Mouse (Mus musculus) MEL (cell line): ENCODE results near the gene Il25.

ENCODE experiments used
- CTCF ChIP-seq, 3 experiments: IDR thresholded peaks in 2 of 3; conservative IDR thresholded peaks in 1 of 3; 2 replicates each; pipeline ENCODE4 v1.5.1; 2011 to 2012; ENCODE audit warnings: low read length in 3 of 3, low read depth in 2 of 3, mild to moderate bottlenecking in 2 of 3, improper control_type of control experiment in 1 of 3, inconsistent platforms in 1 of 3, mixed read lengths in 1 of 3, moderate library complexity in 1 of 3; ENCODE audit not compliant: control insufficient read depth in 1 of 3, insufficient read depth in 1 of 3, poor library complexity in 1 of 3, severe bottlenecking in 1 of 3
- ELF1 ChIP-seq: IDR thresholded peaks from 2 replicates; pipeline ENCODE4 v1.6.1; 2014; ENCODE audit warnings: low read depth, mild to moderate bottlenecking, inconsistent platforms, low read length, improper control_type of control experiment, moderate library complexity
- EP300 ChIP-seq, 2 experiments: IDR thresholded peaks; 2 replicates each; pipeline ENCODE4 v1.6.1; 2011; ENCODE audit warnings: improper control_type of control experiment in 2 of 2, low read length in 2 of 2, low read depth in 1 of 2, mild to moderate bottlenecking in 1 of 2
- GATA1 ChIP-seq: IDR thresholded peaks from 2 replicates; pipeline ENCODE4 v1.6.1; 2011; ENCODE audit warnings: low read depth, low read length, improper control_type of control experiment
- JUND ChIP-seq: IDR thresholded peaks from 2 replicates; pipeline ENCODE4 v1.6.1; 2011; ENCODE audit warnings: low read depth, mild to moderate bottlenecking, improper control_type of control experiment, low read length
- NELFE ChIP-seq: IDR thresholded peaks from 2 replicates; pipeline ENCODE4 v1.6.1; 2011; ENCODE audit warnings: low read depth, low read length, improper control_type of control experiment
- NRF1 ChIP-seq: IDR thresholded peaks from 2 replicates; pipeline ENCODE4 v1.6.1; 2014; ENCODE audit warnings: low read depth, mild to moderate bottlenecking, inconsistent platforms, low read length, improper control_type of control experiment, moderate library complexity; ENCODE audit not compliant: poor library complexity, insufficient read depth, severe bottlenecking
- POLR2A ChIP-seq, 2 experiments: IDR thresholded peaks; 2 replicates each; pipeline ENCODE4 v1.6.1; 2011 to 2012; ENCODE audit warnings: low read length in 2 of 2, mild to moderate bottlenecking in 2 of 2, control low read depth in 1 of 2, improper control_type of control experiment in 1 of 2, low read depth in 1 of 2, moderate library complexity in 1 of 2; ENCODE audit not compliant: control insufficient read depth in 1 of 2, insufficient read depth in 1 of 2, poor library complexity in 1 of 2
- RAD21 ChIP-seq: IDR thresholded peaks from 2 replicates; pipeline ENCODE4 v1.6.1; 2011; ENCODE audit warnings: mild to moderate bottlenecking, low read depth, low read length, improper control_type of control experiment
- SIN3A ChIP-seq: IDR thresholded peaks from 2 replicates; pipeline ENCODE4 v1.6.1; 2012; ENCODE audit warnings: low read length, improper control_type of control experiment, inconsistent platforms
- TAL1 ChIP-seq: IDR thresholded peaks from 2 replicates; pipeline ENCODE4 v1.6.1; 2012; ENCODE audit warnings: mild to moderate bottlenecking, inconsistent platforms, low read length, moderate library complexity, mixed read lengths

DNA sequence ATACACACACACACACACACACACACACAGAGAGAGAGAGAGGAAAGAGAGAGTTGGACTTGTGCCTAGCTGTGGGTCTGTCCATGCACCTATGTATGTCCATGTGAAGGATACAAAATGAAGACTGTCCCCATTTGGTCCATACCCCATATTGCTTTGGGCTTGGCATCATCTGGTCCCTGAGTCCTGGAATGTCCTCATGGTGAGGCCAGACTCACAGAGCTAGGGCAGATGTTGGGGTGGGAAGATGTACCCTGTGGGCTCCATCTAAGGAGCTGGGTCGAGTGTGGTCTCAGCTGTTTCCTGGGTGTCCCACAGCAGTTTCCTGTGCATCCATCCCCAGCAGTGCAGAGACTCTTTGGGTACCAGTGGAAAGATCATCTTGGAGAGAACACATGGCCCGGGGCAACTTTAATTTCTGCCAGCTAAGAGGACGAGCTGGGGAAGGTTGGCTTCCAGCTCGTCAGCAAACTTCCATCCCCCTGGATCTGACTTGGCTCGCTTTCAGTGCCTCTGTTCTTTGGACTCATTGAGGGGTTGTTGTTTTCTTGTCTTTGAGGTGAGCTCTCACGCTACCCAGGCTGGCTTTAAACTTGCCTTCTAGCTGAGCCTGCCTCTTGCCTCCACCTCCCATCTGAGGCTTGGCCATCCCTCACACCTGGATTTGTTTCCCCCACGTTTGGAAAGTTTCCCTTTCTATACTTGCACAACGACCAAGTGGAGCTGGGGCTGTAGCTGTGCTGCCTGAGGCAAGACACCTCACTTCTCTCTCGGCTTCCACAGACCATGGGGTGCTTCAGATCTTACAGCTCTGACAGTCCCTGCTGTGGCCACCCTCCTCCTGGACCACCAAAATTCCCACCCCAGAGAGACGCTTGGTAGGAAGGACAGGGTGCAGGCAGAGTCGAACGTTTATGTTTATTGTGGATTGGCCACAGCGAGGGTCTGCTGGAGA is 8.8 kb downstream of the Il25 start:
- TF ChIP-seq ELF1 (no peak), POLR2A (IDR thresholded peaks at IDR 0.05; ENCODE audit: control insufficient read depth in 1 of 2, insufficient read depth in 1 of 2, low read depth in 1 of 2, low read length in 2 of 2, poor library complexity in 1 of 2) (no peak), GATA1 (no peak), EP300 (IDR thresholded peaks at IDR 0.05; ENCODE audit: low read depth in 1 of 2, low read length in 2 of 2) (no peak), CTCF (IDR thresholded peaks at IDR 0.05 in 2 of 3, conservative IDR thresholded peaks at IDR 0.05 in 1 of 3; ENCODE audit: control insufficient read depth in 1 of 3, insufficient read depth in 1 of 3, low read depth in 2 of 3, low read length in 3 of 3, poor library complexity in 1 of 3, severe bottlenecking in 1 of 3) (no peak), TAL1 (no peak), NRF1 (no peak), JUND (no peak), SIN3A (no peak), NELFE (no peak), RAD21 (no peak)
